Mouse (Mus musculus) embryonic facial prominence, embryonic 11.5 days (tissue): Measurements from ENCODE around the gene Npepl1. TPM values are rescaled to one million over a fixed set of nuclear protein-coding genes. Genes with fewer than 3 reads are reported as not detected.
A peak's percentile ranks its signal among the peaks of the same experiment; 100 is the strongest.

Experiments used
- ATAC-seq: fragments of 200-750 bp; cut with Nextera tagmentation; replicated peaks from 2 replicates; pipeline ENCODE4 v1.8.0; 2017; ENCODE audit warnings: low read depth; ENCODE audit not compliant: insufficient number of reproducible peaks, low FRiP score, low TSS enrichment
- DNase-seq: peaks from one replicate; pipeline ENCODE4 v3.0.0-alpha.2; 2015; ENCODE audit warnings: low spot score
- H3K27ac ChIP-seq: fragments of 300-500 bp; sonication (generic); replicated peaks from 2 replicates; pipeline ENCODE4 v1.5.1; 2014; ENCODE audit warnings: mild to moderate bottlenecking, low read depth, low read length, control low read depth
- H3K27me3 ChIP-seq: fragments of 300-500 bp; sonication (generic); 2 replicates; pipeline ENCODE4 v1.6.1; 2014; ENCODE audit warnings: mild to moderate bottlenecking, low read length, moderate library complexity, mixed read lengths; ENCODE audit not compliant: control insufficient read depth, insufficient read depth
- H3K36me3 ChIP-seq: fragments of 300-500 bp; sonication (generic); replicated peaks from 2 replicates; pipeline ENCODE4 v1.6.1; 2014; ENCODE audit warnings: low read depth, mild to moderate bottlenecking, low read length, moderate library complexity, mixed read lengths; ENCODE audit not compliant: control insufficient read depth, insufficient read depth
- H3K4me1 ChIP-seq: fragments of 300-500 bp; sonication (generic); 2 replicates; pipeline ENCODE4 v1.6.1; 2014; ENCODE audit warnings: low read length, mixed read lengths; ENCODE audit not compliant: control insufficient read depth, insufficient read depth
- H3K4me2 ChIP-seq: fragments of 300-500 bp; sonication (generic); 2 replicates; pipeline ENCODE4 v1.6.1; 2014; ENCODE audit warnings: low read depth, mild to moderate bottlenecking, control low read depth, low read length, moderate library complexity
- H3K4me3 ChIP-seq: fragments of 300-500 bp; sonication (generic); 2 replicates; pipeline ENCODE4 v1.5.1; 2014; ENCODE audit warnings: low read depth, low read length, control low read depth
- H3K9ac ChIP-seq: fragments of 300-500 bp; sonication (generic); replicated peaks from 2 replicates; pipeline ENCODE4 v1.6.1; 2014; ENCODE audit warnings: mild to moderate bottlenecking, control low read depth, low read length
- H3K9me3 ChIP-seq: fragments of 300-500 bp; sonication (generic); replicated peaks from 2 replicates; pipeline ENCODE4 v1.6.1; 2016; ENCODE audit warnings: mild to moderate bottlenecking, low read length, inconsistent platforms, mixed read lengths; ENCODE audit not compliant: control insufficient read depth
- WGBS: fragments of 180-500 bp; shearing (Covaris S2); extraction: QIAGEN DNeasy Blood & Tissue Kit; methylation state at CpG from one replicate; pipeline ENCODE4 v1.1.7; 2014; 5-methylcytosine and 5-hydroxymethylcytosine counted together
- polyA plus RNA-seq: library from polyadenylated mRNA; unstranded; fragments of >200 nt; fragmentation: Nextera tagmentation; extraction: Ambion mirVana; gene quantifications from 2 replicates; pipeline ENCODE4 v1.2.1, GENCODE M21; 2014

The Npepl1 gene
- 31.3 and 32.9 TPM in 2 replicates for polyA plus RNA-seq

- no peaks in the 10 kb centered on the region for H3K9me3 ChIP-seq
- no peaks in the 10 kb centered on the region for H3K27me3 ChIP-seq
- peak within 1 kb of the TSS; percentile 59 for H3K4me3 ChIP-seq
- H3K4me2 ChIP-seq: peak within 1 kb of the TSS; percentile 96
- peaks cover 8% of the 10 kb centered on the region for H3K4me1 ChIP-seq
- peak; percentile 68 for DNase-seq
- no peaks in the 10 kb centered on the region for H3K36me3 ChIP-seq
- 2% methylated on average over 50 of the region's 90 CpGs for WGBS
- H3K27ac ChIP-seq: peak within 1 kb of the TSS; percentile 41
- peak within 1 kb of the TSS; percentile 93 for H3K9ac ChIP-seq
- ATAC-seq: peak; percentile 87
Measured at GRCm38 (mm10) chr2:174109991-174110782, at the start of gene Npepl1. Npepl1 (plus strand) TSS chr2:174110349.

- Histone ChIP-seq H3K4me2 (no peak overlapping the region), H3K9me3 (no peaks in the 10 kb centered on the region), H3K4me3 (no peak overlapping the region), H3K9ac (no peak overlapping the region), H3K4me1 (no peaks in the 10 kb centered on the region), H3K36me3 (no peaks in the 10 kb centered on the region), H3K27ac (no peak overlapping the region), H3K27me3 (no peaks in the 10 kb centered on the region)
- DNase-seq (no peak), ATAC-seq (no peak)
- WGBS: 51% methylated on average over 2 of the region's 2 CpGs
Measured at GRCm38 (mm10) chr2:174061219-174061618, 48.9 kb upstream of the Npepl1 start.

GRCm38 (mm10) chr2:174063074-174063473, 47.1 kb upstream of the Npepl1 start:
- Histone ChIP-seq H3K4me1 (no peaks in the 10 kb centered on the region), H3K27ac (no peak overlapping the region), H3K27me3 (no peaks in the 10 kb centered on the region), H3K9ac (no peak overlapping the region), H3K4me3 (no peak overlapping the region), H3K9me3 (no peaks in the 10 kb centered on the region), H3K36me3 (no peaks in the 10 kb centered on the region), H3K4me2 (no peak overlapping the region)
- 77% methylated on average over 6 of the region's 6 CpGs for WGBS
- ATAC-seq (no peak), DNase-seq (no peak)

GRCm38 (mm10) chr2:174063527-174064211, 46.5 kb upstream of the Npepl1 start:
- ATAC-seq (no peak), DNase-seq (peak; percentile 17)

GRCm38 (mm10) chr2:174067793-174068419, 42.2 kb upstream of the Npepl1 start:
- no peaks in the 10 kb centered on the region for H3K36me3 ChIP-seq
- ATAC-seq: no peak
- no peaks in the 10 kb centered on the region for H3K4me1 ChIP-seq
- H3K9ac ChIP-seq: no peak overlapping the region
- no peak overlapping the region for H3K4me2 ChIP-seq
- no peaks in the 10 kb centered on the region for H3K27me3 ChIP-seq
- H3K27ac ChIP-seq: no peak overlapping the region
- no peak for DNase-seq
- 78% methylated on average over 6 of the region's 6 CpGs for WGBS
- H3K9me3 ChIP-seq: no peaks in the 10 kb centered on the region
- no peak overlapping the region for H3K4me3 ChIP-seq

More at GRCm38 (mm10) chr2:174063527-174064211, 46.5 kb upstream of the Npepl1 start:
- 67% methylated on average over 9 of the region's 9 CpGs for WGBS
- Histone ChIP-seq H3K9ac (no peak overlapping the region), H3K9me3 (no peaks in the 10 kb centered on the region), H3K27ac (no peak overlapping the region), H3K4me1 (no peaks in the 10 kb centered on the region), H3K4me2 (no peak overlapping the region), H3K4me3 (no peak overlapping the region), H3K27me3 (no peaks in the 10 kb centered on the region), H3K36me3 (no peaks in the 10 kb centered on the region)

GRCm38 (mm10) chr2:174069532-174070049, 40.6 kb upstream of the Npepl1 start:
- no peak for DNase-seq
- Histone ChIP-seq H3K4me2 (no peak overlapping the region), H3K4me1 (no peaks in the 10 kb centered on the region), H3K9me3 (no peaks in the 10 kb centered on the region), H3K9ac (no peak overlapping the region), H3K4me3 (no peak overlapping the region), H3K36me3 (no peaks in the 10 kb centered on the region), H3K27me3 (no peaks in the 10 kb centered on the region), H3K27ac (no peak overlapping the region)
- no peak for ATAC-seq
- WGBS: 53% methylated on average over 3 of the region's 3 CpGs

- no peak overlapping the region for H3K4me2 ChIP-seq
- H3K27ac ChIP-seq: no peak overlapping the region
- no peak for DNase-seq
- no peak overlapping the region for H3K9ac ChIP-seq
- ATAC-seq: no peak
- 89% methylated on average over 5 of the region's 5 CpGs for WGBS
- no peak overlapping the region for H3K4me3 ChIP-seq
- H3K36me3 ChIP-seq: no peaks in the 10 kb centered on the region
- no peaks in the 10 kb centered on the region for H3K27me3 ChIP-seq
- H3K9me3 ChIP-seq: no peaks in the 10 kb centered on the region
- H3K4me1 ChIP-seq: peaks cover 5% of the 10 kb centered on the region
Measured at GRCm38 (mm10) chr2:174071406-174071805, 38.7 kb upstream of the Npepl1 start.
